Mouse (Mus musculus) testis, postnatal 10 days (tissue): ENCODE data around the gene Gm4216.
"Not testable (repeated sequence)": the region's sequence is repeated elsewhere in the genome, so short reads cannot be mapped to it uniquely, and the experiment has no call there.

Experiments used
- DNase-seq: peaks from one replicate; pipeline ENCODE4 v3.0.0; 2021; ENCODE audit warnings: low spot score

Gm4216 gene

GRCm38 (mm10) chr7:23019823-23020222 is at the start of gene Gm4216:
TSS of gene Gm4216 (minus strand) at chr7:23019923.
- not testable (repeated sequence) for DNase-seq

- not testable (repeated sequence) for DNase-seq
Measured at GRCm38 (mm10) chr7:23067356-23067755, 47.6 kb upstream of the Gm4216 start, which contains the start of gene Gm8720. TSS of gene Gm8720 (minus strand) at chr7:23067456.

- not testable (repeated sequence) for DNase-seq
Measured at GRCm38 (mm10) chr7:23055240-23055639, 35.5 kb upstream of the Gm4216 start, which contains the start of gene Vmn1r163. TSS of gene Vmn1r163 (plus strand) at chr7:23055540.

- DNase-seq, result not testable (repeated sequence)
Measured at GRCm38 (mm10) chr7:22984573-22984972, 35.1 kb downstream of the Gm4216 start, which contains the start of gene Gm4214. TSS of gene Gm4214 (minus strand) at chr7:22984673.
